Mouse (Mus musculus): ENCODE measurements around the gene Tspan7. TPM values are rescaled to one million over a fixed set of nuclear protein-coding genes. Genes with fewer than 3 reads are reported as not detected.

Tspan7 gene
- 230 and 262 TPM in 2 replicates for polyA plus RNA-seq (2012; rRNA removed)

DNA sequence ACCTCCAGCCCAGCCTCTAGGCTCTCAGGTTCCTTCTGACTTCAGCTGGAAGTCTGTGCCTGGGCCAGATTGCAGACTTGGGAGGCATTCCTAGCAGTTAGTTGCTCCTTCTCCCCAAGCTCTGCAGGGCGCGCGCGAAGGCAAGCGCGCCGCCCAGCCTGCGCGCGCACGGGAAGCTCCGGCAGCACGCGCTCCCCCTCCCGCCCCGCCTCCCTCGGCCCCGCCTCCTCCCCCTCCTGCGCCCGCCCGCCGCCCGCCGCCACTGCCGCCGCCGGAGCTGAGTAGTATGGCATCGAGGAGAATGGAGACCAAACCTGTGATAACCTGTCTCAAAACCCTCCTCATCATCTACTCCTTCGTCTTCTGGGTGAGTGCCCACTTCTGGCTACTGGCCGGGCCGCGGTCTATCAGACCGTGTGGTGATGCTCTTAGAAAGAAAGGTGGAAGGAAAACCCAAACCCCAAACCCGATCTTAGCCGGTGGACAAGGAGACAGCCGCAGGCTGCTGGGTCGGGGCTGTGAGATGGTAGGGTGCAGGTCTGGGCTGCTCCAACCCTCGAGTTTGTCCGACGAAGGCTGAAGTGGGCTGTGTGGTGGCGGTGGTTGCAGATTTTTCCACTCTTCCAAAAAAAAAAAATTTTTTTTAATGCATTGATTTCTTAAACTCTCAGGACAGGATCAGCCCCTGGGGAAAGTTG, at the start of gene Tspan7:
Tspan7 (plus strand) TSS at position 287 of the 698 bp plus-strand sequence.
- DNase-seq (ENCODE audit: low read depth) = peak; percentile 88
- TF ChIP-seq CTCF (IDR thresholded peaks at IDR 0.05; ENCODE audit: borderline replicate concordance, extremely low read depth, insufficient read depth, insufficient read length) = no peak
- TF ChIP-seq POLR2A (IDR thresholded peaks at IDR 0.05; ENCODE audit: borderline replicate concordance, extremely low read depth, insufficient read depth, insufficient read length, poor library complexity, severe bottlenecking) = 0 out of 2 replicates have a peak, but pooled peaks have one; percentile 22

DNA sequence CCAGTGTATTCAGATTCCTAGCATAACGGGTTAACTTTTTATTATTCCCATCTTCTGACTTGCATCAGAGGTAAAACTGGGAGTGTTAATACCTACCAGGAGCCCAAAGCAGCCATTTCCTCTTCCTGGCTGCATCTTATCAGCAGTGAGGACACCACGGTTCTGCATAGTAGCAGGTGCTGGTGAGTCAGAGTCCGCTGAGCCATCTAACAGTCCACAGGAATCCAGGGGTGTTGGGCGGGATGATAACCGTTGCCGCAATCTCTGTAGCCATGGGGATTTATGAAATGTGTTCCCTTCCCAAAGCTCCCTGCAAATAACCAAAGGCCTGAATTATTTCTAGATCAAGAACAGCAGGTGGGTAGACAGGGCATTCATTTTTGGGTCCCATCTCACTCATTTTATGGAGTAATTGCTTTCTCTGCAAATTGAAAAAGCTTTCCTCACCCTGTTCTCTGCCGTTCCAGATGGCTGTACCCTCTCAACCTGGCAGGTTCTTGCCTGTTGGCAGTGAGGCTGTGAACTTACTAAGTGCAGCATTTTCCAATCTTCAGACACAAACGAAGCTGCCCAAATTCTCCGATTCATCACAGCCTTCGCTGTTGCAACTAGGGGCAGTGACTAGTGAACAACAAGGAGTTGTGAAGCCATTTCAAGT, 35.5 kb upstream of the Tspan7 start:
- TF ChIP-seq POLR2A (IDR thresholded peaks at IDR 0.05; ENCODE audit: borderline replicate concordance, extremely low read depth, insufficient read depth, insufficient read length, poor library complexity, severe bottlenecking) (no peak), CTCF (IDR thresholded peaks at IDR 0.05; ENCODE audit: borderline replicate concordance, extremely low read depth, insufficient read depth, insufficient read length) (no peak)
- peak; percentile 83 for DNase-seq (ENCODE audit: low read depth)

DNA sequence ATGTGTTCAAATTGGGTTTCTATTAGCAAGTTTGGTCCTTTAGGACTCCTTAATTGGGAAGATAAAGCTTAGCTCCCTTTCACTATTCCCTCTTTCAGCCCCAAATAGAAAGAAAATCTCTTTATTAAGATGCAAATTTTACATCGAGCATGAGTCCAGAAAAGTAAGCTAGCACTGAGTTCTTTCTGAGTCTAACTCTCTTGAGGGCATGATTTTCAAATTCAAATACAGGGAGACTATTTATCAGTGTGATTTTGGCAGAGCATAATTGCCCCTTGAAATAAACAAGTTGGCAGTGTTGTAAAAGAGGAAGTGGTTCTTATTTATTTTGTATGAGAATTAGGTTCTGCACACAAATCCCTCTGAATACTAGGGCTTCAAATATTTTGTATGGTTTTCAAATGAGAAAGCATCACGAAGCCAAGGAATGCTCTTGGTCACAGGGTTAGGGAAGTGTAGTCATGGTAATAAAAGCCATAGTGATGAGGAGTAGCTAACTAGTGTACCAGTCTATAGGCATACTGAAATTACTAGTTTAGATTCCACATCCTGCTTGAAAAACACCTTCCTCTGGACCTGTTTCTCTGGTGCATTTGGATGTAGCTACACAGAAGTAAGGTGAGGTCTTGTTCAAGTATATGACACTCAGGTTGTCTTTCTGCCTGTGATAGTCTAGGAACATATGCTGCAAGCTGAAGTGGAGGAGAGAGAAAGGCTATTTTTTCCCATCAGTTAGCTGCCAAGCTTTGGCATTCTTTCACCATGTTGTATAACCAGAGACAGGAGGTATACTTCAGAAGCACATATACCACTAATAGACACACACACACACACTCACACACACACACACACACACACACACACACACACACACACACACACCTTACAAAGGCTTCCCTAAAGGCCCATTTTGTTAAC, 34.6 kb upstream of the Tspan7 start:
- DNase-seq (ENCODE audit: low read depth) = peak; percentile 75
- TF ChIP-seq CTCF (IDR thresholded peaks at IDR 0.05; ENCODE audit: borderline replicate concordance, extremely low read depth, insufficient read depth, insufficient read length) (no peak), POLR2A (IDR thresholded peaks at IDR 0.05; ENCODE audit: borderline replicate concordance, extremely low read depth, insufficient read depth, insufficient read length, poor library complexity, severe bottlenecking) (no peak)

DNA sequence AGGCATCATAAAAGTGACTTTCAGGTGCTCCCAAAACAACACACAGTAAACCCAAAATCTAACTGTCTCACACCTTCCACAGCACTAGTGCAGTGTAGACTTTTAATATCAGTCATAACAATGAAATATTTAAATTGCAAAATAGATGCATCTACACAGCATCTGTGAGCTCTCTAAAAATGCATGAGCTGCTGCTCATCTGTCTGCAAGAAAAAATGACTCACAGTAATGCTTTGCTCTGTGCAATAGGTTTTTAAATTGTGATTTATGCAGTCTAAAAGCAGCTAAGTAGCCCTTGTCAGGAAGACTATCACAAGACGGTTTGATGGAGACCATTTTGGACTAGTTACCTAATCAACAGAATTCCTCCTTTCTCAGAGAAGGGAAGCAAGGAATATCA, 31.2 kb upstream of the Tspan7 start:
- no peak for TF ChIP-seq POLR2A (IDR thresholded peaks at IDR 0.05; ENCODE audit: borderline replicate concordance, extremely low read depth, insufficient read depth, insufficient read length, poor library complexity, severe bottlenecking)
- no peak for TF ChIP-seq CTCF (IDR thresholded peaks at IDR 0.05; ENCODE audit: borderline replicate concordance, extremely low read depth, insufficient read depth, insufficient read length)

DNA sequence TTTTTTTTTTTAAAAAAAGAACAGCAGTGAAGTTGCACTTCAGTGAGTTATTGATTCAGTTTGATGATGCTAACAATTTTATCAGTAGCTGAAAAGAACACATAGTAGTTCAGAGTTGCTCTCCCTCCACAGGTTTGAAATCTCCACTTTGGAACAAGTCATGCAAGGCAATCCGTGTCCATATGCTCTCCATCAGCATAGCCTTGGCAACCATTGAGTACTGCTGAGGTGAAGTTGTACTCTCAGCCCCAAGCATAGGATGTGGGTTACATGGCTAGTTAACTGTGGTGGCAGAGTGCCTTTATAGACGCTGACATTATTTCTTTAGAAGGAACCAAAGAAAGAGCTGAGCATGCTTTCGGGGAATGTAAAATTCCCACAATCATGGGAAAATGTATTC, 27.7 kb upstream of the Tspan7 start:
- no peak for DNase-seq (ENCODE audit: low read depth)
- TF ChIP-seq CTCF (IDR thresholded peaks at IDR 0.05; ENCODE audit: borderline replicate concordance, extremely low read depth, insufficient read depth, insufficient read length) (no peak), POLR2A (IDR thresholded peaks at IDR 0.05; ENCODE audit: borderline replicate concordance, extremely low read depth, insufficient read depth, insufficient read length, poor library complexity, severe bottlenecking) (no peak)

More for the DNA sequence above, 31.2 kb upstream of the Tspan7 start:
- DNase-seq (ENCODE audit: low read depth) = peak; percentile 43

DNA sequence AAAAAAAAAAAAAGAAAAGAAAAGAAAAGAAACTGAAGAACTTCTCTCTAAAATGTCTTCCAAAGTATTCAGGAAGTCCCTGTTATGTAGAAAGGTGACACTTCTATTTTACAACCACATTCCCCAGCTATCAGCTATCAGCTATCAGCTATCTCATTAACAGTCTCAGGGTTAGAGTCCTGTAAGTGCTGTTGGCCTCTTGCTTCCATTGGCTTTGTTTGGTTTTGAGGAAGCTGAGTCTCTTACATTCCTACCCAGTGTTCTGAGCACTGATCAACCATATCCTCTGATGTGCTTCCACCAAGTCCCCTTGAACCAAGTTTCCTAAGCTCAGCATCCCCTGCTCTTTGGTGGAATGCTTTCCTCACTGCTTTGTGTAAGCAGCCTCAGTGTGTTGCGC, 7.9 kb upstream of the Tspan7 start:
- DNase-seq (ENCODE audit: low read depth) = no peak
- TF ChIP-seq CTCF (IDR thresholded peaks at IDR 0.05; ENCODE audit: borderline replicate concordance, extremely low read depth, insufficient read depth, insufficient read length) = no peak
- TF ChIP-seq POLR2A (IDR thresholded peaks at IDR 0.05; ENCODE audit: borderline replicate concordance, extremely low read depth, insufficient read depth, insufficient read length, poor library complexity, severe bottlenecking) = no peak

DNA sequence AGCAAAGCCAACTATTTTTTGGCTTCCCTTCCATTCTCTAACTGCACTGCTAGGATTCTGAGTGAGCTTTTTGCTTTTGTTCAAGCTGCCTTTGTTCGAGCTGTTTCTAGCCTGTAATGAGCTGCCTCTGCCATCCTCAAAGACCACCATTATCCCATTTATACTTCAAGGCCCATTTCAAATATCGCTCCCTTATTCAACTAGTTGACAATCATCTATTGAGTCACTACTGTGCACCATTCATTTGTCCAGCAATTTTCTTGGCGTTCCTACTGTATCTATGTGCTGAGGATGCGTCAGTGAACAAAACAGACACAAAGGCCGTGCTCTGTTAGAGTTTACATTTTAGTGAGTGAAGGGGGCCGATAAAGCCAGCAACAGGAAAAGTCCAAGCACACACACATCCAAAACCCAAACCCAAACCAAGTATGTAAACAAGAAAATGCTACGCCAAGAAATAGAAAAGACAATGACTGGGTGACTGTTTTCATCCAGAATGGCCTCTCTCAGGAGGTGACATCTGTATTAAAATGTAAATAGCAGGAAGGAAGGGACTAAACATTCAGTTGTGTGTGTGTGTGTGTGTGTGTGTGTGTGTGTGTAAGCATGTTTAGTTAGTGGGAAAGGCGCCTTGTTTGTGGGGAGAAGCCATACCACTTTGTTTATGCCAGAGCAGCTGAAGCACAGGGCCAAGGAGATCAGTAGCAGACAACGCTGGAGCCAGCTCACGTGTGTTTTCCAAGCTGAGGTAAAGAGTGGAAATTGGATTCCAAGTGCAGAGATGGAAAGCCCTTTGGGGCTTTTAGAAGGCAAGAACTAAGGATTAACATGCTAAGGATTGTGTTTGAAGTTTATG, 5.7 kb upstream of the Tspan7 start:
- TF ChIP-seq CTCF (IDR thresholded peaks at IDR 0.05; ENCODE audit: borderline replicate concordance, extremely low read depth, insufficient read depth, insufficient read length) = no peak
- TF ChIP-seq POLR2A (IDR thresholded peaks at IDR 0.05; ENCODE audit: borderline replicate concordance, extremely low read depth, insufficient read depth, insufficient read length, poor library complexity, severe bottlenecking) = no peak
- peak; percentile 87 for DNase-seq (ENCODE audit: low read depth)

DNA sequence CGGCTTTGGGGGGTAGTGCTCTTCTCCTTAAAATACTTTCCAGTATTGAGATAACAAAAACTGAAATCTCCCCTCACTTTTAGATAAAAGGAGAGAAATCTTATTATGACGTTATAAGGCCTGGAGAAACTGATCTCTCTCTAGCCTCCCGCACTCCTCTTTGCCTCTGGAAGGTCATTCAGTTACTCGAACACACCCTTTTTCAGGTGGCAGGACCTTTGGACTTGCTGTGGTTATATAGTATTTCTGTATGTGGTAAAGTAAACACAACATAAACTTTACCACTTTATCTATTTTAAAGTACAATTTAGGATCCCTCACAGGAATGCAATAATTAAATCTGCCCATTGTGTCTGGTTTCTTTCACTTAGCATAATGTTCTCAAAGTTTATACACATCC, 5.0 kb upstream of the Tspan7 start:
- no peak for DNase-seq (ENCODE audit: low read depth)
- TF ChIP-seq CTCF (IDR thresholded peaks at IDR 0.05; ENCODE audit: borderline replicate concordance, extremely low read depth, insufficient read depth, insufficient read length) = no peak
- TF ChIP-seq POLR2A (IDR thresholded peaks at IDR 0.05; ENCODE audit: borderline replicate concordance, extremely low read depth, insufficient read depth, insufficient read length, poor library complexity, severe bottlenecking) = no peak

DNA sequence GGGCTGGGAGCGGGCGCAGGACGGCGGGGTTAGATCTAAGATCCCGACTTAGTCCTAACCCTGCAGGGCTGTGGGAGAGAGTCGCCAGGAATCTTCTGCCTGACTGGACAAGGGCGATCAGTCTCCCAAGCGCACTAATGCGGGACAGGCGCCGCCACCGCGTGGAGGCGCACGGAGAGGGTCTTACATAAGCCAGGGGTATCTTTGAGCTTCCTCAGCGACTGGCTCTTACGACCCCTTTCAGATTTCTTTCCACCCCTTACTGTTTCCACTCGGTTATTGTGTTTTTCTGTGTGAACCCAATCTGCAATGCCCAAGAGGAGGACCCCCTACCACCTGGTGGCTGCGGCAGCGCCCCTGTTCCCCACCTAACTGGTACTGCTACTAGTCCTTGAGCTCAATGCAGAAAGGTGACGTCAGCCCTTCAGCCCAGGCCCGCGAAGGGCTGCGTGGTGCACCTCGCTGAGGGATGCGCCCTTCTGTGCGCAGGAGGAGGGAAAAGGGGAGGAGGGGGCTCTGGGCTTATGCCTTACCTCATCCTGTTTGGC, 780 bp downstream of the Tspan7 start:
- peak; percentile 85 for DNase-seq (ENCODE audit: low read depth)
- TF ChIP-seq CTCF (IDR thresholded peaks at IDR 0.05; ENCODE audit: borderline replicate concordance, extremely low read depth, insufficient read depth, insufficient read length) = peak; percentile 15; the same call in 1 of the 2 replicates
- no peak for TF ChIP-seq POLR2A (IDR thresholded peaks at IDR 0.05; ENCODE audit: borderline replicate concordance, extremely low read depth, insufficient read depth, insufficient read length, poor library complexity, severe bottlenecking)

DNA sequence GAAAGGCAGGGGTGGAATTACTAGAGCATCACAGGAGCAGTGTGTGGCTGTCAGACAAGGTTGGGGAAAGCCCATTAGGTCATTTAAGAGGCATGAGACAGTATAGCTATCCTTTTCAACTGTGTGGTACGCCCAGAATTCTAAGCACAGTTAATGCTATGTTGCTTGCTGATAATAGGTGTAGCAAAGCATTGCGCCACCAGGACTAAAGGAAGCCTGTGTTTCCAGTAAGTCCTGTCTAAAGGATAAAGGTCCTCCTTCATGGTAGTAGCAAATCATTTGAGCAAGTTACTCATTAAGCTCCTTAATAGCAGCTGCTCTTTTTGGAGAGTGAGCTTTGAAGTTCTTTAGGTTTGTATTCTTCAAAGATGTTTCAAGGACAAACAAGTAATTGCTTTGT, 13.6 kb downstream of the Tspan7 start:
- TF ChIP-seq POLR2A (IDR thresholded peaks at IDR 0.05; ENCODE audit: borderline replicate concordance, extremely low read depth, insufficient read depth, insufficient read length, poor library complexity, severe bottlenecking) = no peak
- TF ChIP-seq CTCF (IDR thresholded peaks at IDR 0.05; ENCODE audit: borderline replicate concordance, extremely low read depth, insufficient read depth, insufficient read length) = no peak
- no peak for DNase-seq (ENCODE audit: low read depth)
